Comparison of ENCODE assay signal across 8 mouse cellular contexts in the genomic region with DNA sequence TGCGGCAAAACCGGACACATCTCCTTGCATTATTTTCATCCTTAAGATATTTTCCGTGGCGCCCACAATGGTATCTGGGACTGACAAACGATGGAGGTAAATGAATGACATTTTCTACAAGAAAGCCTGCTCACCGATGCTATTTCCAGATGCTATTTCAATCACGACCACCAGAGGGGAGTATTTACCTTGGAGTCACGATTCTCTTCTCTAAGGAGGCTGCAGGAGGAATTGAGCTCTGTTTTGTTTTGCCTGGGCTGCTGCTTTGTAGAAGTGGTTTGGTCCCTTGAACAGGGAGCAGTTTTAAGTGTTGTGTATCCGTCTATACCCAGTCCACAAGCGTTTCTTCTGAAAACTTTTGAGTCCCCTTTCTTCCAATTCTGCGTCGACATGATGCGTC.
A peak's percentile ranks its signal among the peaks of the same experiment; 100 is the strongest.
DNase-seq lines count a peak whose midpoint lies in the region; ATAC-seq and TF ChIP-seq lines count a peak whose summit lies in the region.

No protein-coding gene starts in this region.

- peak; percentile 79 for ATAC-seq in hindbrain, embryonic 16.5 days
- peak; percentile 77 for ATAC-seq in midbrain, embryonic 11.5 days (ENCODE audit: low FRiP score)

- TF ChIP-seq CTCF in heart, adult 2 months (IDR thresholded peaks at IDR 0.05) = peak; percentile 98

- H3K27me3 ChIP-seq in heart, adult 2 months (ENCODE audit: control insufficient read depth, insufficient read depth, low read length) = no peaks in the 10 kb centered on the region
- peaks cover 2% of the 10 kb centered on the region; the same call in 1 of the 2 replicates for H3K27me3 ChIP-seq in hindbrain, embryonic 16.5 days (replicated peaks; ENCODE audit: control insufficient read depth, insufficient read depth, low read length)
- no peaks in the 10 kb centered on the region for H3K27me3 ChIP-seq in midbrain, embryonic 11.5 days (ENCODE audit: control insufficient read depth, insufficient read depth, low read length)

- H3K4me2 ChIP-seq in hindbrain, embryonic 16.5 days (ENCODE audit: low read length) = no peak overlapping the region
- H3K4me2 ChIP-seq in midbrain, embryonic 11.5 days = no peak overlapping the region

- no peak overlapping the region for H3K27ac ChIP-seq in heart, adult 2 months
- no peak overlapping the region for H3K27ac ChIP-seq in hindbrain, embryonic 16.5 days (ENCODE audit: low read depth, low read length)
- H3K27ac ChIP-seq in midbrain, embryonic 11.5 days (ENCODE audit: low read depth, low read length) = no peak overlapping the region

- no peak overlapping the region for H3K9ac ChIP-seq in heart, adult 2 months (ENCODE audit: low read depth, low read length)
- no peak overlapping the region for H3K9ac ChIP-seq in hindbrain, embryonic 16.5 days (ENCODE audit: low read depth, low read length)
- no peak overlapping the region for H3K9ac ChIP-seq in midbrain, embryonic 11.5 days (ENCODE audit: low read length)

- no peak overlapping the region for H3K4me3 ChIP-seq in heart, adult 2 months
- H3K4me3 ChIP-seq in hindbrain, embryonic 16.5 days (ENCODE audit: low read length) = no peak overlapping the region
- H3K4me3 ChIP-seq in midbrain, embryonic 11.5 days (ENCODE audit: low read depth, low read length) = no peak overlapping the region

- TF ChIP-seq POLR2A in heart, adult 2 months (IDR thresholded peaks at IDR 0.05; ENCODE audit: insufficient read depth, low read depth, low read length) = no peak

- WGBS in heart, adult 2 months = 24% methylated on average over 13 of the region's 13 CpGs
- 28% methylated on average over 13 of the region's 13 CpGs for WGBS in hindbrain, embryonic 16.5 days
- WGBS in midbrain, embryonic 11.5 days = 29% methylated on average over 13 of the region's 13 CpGs

- H3K9me3 ChIP-seq in hindbrain, embryonic 16.5 days (ENCODE audit: control insufficient read depth, low read length) = no peaks in the 10 kb centered on the region
- no peaks in the 10 kb centered on the region for H3K9me3 ChIP-seq in midbrain, embryonic 11.5 days (ENCODE audit: control insufficient read depth, low read length)

- no peaks in the 10 kb centered on the region for H3K79me2 ChIP-seq in heart, adult 2 months (replicated peaks; ENCODE audit: control insufficient read depth, insufficient read depth, low read length)

- TF ChIP-seq EP300 in heart, adult 2 months (IDR thresholded peaks at IDR 0.05; ENCODE audit: insufficient read depth, low read depth, low read length) = no peak

- no peaks in the 10 kb centered on the region for H3K4me1 ChIP-seq in heart, adult 2 months (ENCODE audit: control insufficient read depth, insufficient read depth, low read length)
- H3K4me1 ChIP-seq in hindbrain, embryonic 16.5 days (ENCODE audit: control insufficient read depth, insufficient read depth, low read depth, low read length) = no peaks in the 10 kb centered on the region
- no peaks in the 10 kb centered on the region for H3K4me1 ChIP-seq in midbrain, embryonic 11.5 days (ENCODE audit: control insufficient read depth, insufficient read depth, low read length)

- intact Hi-C loops in heart, adult 2 months (cut with DNase I) = loop anchor here (1.0 to 5.0 kb wide), 2 partner anchors 398 to 1482 kb away; no protein-coding TSS in a partner anchor
- intact Hi-C loops in heart, postnatal 25 days (cut with DNase I) = loop anchor here (2.0 to 10.0 kb wide), 2 partner anchors 396 to 1482 kb away; no protein-coding TSS in a partner anchor

- DNase-seq in heart, adult 2 months = peak; percentile 14 to 20
- DNase-seq in heart, postnatal 25 days (ENCODE audit: low spot score) = no peak
- DNase-seq in adrenal gland, postnatal 10 days = peak; percentile 67
- peak; percentile 48 for DNase-seq in fibroblast of lung, adult 2 months (ENCODE audit: low read depth)
- DNase-seq in left cerebral cortex, adult 18-20 months (ENCODE audit: low spot score in 2 of 2) = peak; percentile 43 to 61
- peak; percentile 94 for DNase-seq in midbrain, embryonic 11.5 days (ENCODE audit: low spot score, missing footprints)
- DNase-seq in spleen, postnatal 36 days (ENCODE audit: low spot score in 2 of 2) = peak; percentile 10 to 22

- no peaks in the 10 kb centered on the region for H3K36me3 ChIP-seq in heart, adult 2 months (ENCODE audit: control insufficient read depth, insufficient read depth, low read length)
- H3K36me3 ChIP-seq in hindbrain, embryonic 16.5 days (ENCODE audit: control insufficient read depth, insufficient read depth, low read length) = no peaks in the 10 kb centered on the region
- H3K36me3 ChIP-seq in midbrain, embryonic 11.5 days (ENCODE audit: control insufficient read depth, insufficient read depth, low read length) = no peaks in the 10 kb centered on the region
